Mouse (Mus musculus): ENCODE measurements around the gene H2-M2. TPM values are rescaled to one million over a fixed set of nuclear protein-coding genes. Genes with fewer than 3 reads are reported as not detected.
"Not testable (repeated sequence)": the region's sequence is repeated elsewhere in the genome, so short reads cannot be mapped to it uniquely, and the experiment has no call there.

H2-M2 gene
- not detected in 2 replicates for polyA plus RNA-seq (2014; fragmentation: Nextera tagmentation; extraction: Ambion mirVana)

DNA sequence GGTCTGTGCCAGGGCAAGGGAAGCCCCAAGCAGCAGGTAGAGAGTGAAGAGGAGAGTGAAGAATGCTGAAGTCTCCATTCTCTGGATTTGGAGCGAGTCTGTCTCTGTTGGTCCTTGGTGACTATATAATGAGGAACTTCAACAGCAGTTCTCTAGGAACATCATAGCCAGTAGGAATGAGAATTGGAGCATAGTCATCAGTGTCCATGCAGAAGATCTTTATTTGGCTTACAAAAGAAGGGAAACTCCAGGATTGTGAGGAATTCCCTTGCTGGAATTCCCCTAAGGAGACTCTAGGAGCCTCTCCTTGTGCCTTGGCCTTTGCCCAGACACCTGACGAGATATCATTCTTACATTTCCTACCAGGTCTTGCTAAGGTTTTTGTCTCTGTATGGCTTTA lies at the start of gene H2-M2:
H2-M2 (minus strand) TSS at position 101 of the 400 bp plus-strand sequence.
- Histone ChIP-seq H3K4me1 (ENCODE audit: control insufficient read depth, insufficient read depth, low read length) (no peaks in the 10 kb centered on the region), H3K36me3 (ENCODE audit: control insufficient read depth, insufficient read depth, low read length) (no peaks in the 10 kb centered on the region), H3K27me3 (ENCODE audit: control insufficient read depth, insufficient read depth, low read length) (no peaks in the 10 kb centered on the region), H3K4me2 (ENCODE audit: low read depth, severe bottlenecking) (no peak within 1 kb of the TSS), H3K9ac (ENCODE audit: low read length) (no peak within 1 kb of the TSS), H3K9me3 (ENCODE audit: control insufficient read depth, low read length) (no peaks in the 10 kb centered on the region), H3K4me3 (ENCODE audit: low read depth, low read length) (no peak within 1 kb of the TSS), H3K27ac (replicated peaks; ENCODE audit: low read depth, low read length) (no peak within 1 kb of the TSS)
- 80% methylated on average over 2 of the region's 2 CpGs for WGBS
- DNase-seq (ENCODE audit: low spot score) (no peak), ATAC-seq (ENCODE audit: insufficient number of reproducible peaks, low FRiP score, low TSS enrichment, low read depth) (no peak)

DNA sequence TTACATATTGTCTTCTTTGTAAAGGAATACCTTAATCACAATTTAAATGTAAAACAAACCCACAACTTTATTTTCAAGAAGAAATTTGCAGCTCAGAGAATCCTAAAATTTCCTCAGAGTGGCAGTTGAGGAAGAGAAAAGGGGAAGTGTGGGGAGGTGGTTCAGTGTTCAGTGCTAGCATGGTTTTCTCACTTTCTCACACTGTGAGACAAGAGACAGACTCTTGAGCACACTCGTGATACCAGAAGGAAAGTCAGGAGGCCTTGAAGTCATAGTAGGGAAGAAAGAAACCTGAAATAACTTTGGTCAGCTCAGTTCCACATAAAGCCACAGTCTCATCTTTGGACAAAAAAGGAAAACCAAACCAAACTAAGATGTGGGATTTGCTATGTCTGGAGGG lies 42.1 kb upstream of the H2-M2 start:
- H3K9me3 ChIP-seq (ENCODE audit: control insufficient read depth, low read length); ATAC-seq (ENCODE audit: insufficient number of reproducible peaks, low FRiP score, low TSS enrichment, low read depth); H3K27ac ChIP-seq (replicated peaks; ENCODE audit: low read depth, low read length); H3K36me3 ChIP-seq (ENCODE audit: control insufficient read depth, insufficient read depth, low read length); H3K4me3 ChIP-seq (ENCODE audit: low read depth, low read length); H3K4me1 ChIP-seq (ENCODE audit: control insufficient read depth, insufficient read depth, low read length); H3K27me3 ChIP-seq (ENCODE audit: control insufficient read depth, insufficient read depth, low read length); H3K9ac ChIP-seq (ENCODE audit: low read length); H3K4me2 ChIP-seq (ENCODE audit: low read depth, severe bottlenecking); DNase-seq (ENCODE audit: low spot score): not testable (repeated sequence)
- WGBS = 83% methylated on average over 1 of the region's 1 CpGs

DNA sequence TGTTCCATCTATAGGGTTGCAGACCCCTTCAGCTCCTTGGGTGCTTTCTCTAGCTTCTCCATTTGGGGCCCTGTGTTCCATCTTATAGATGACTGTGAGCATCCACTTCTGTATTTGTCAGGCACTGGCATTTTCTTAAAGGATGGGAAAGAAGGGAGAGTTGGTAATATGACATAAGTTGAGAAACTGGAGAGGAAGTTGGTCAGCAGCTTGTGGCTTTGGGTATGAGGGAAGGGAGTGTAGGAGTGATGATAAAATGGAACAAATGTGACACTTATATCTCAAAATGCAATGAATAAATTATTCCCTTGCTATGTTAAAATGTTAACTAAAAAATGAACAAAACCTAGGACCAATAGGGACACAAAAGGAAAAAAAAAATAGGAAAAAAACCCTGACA lies 41.3 kb upstream of the H2-M2 start:
- H3K27me3 ChIP-seq (ENCODE audit: control insufficient read depth, insufficient read depth, low read length); H3K27ac ChIP-seq (replicated peaks; ENCODE audit: low read depth, low read length); H3K4me1 ChIP-seq (ENCODE audit: control insufficient read depth, insufficient read depth, low read length); DNase-seq (ENCODE audit: low spot score); H3K9me3 ChIP-seq (ENCODE audit: control insufficient read depth, low read length); H3K36me3 ChIP-seq (ENCODE audit: control insufficient read depth, insufficient read depth, low read length); ATAC-seq (ENCODE audit: insufficient number of reproducible peaks, low FRiP score, low TSS enrichment, low read depth); H3K9ac ChIP-seq (ENCODE audit: low read length); H3K4me3 ChIP-seq (ENCODE audit: low read depth, low read length); H3K4me2 ChIP-seq (ENCODE audit: low read depth, severe bottlenecking): not testable (repeated sequence)

DNA sequence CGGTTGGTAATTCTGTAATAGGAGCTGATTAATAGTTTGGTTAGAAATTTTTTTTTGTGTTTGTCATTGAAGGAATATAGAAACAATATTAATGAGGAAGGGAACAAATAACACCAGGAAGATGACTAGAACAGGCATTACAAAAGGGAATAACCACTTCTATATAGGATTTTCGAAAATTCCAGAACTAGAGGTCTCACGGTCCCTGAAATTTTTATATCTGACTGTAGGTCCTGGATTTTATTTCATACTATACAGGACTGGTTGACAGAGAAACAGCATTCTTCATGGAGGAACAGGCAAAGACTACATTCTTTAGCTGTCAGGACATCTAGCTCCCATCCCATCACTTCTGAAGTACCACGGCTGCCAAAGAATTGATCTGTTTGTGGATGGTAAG lies 24.4 kb upstream of the H2-M2 start, which contains the start of gene Olfr111:
Olfr111 (plus strand) TSS at position 301 of the 400 bp plus-strand sequence.
- DNase-seq (ENCODE audit: low spot score) (no peak), ATAC-seq (ENCODE audit: insufficient number of reproducible peaks, low FRiP score, low TSS enrichment, low read depth) (no peak)
- no peaks in the 10 kb centered on the region for H3K4me1 ChIP-seq (ENCODE audit: control insufficient read depth, insufficient read depth, low read length)
- no peak within 1 kb of the TSS for H3K4me3 ChIP-seq (ENCODE audit: low read depth, low read length)
- H3K9ac ChIP-seq (ENCODE audit: low read length) = no peak within 1 kb of the TSS
- H3K4me2 ChIP-seq (ENCODE audit: low read depth, severe bottlenecking) = no peak within 1 kb of the TSS
- H3K9me3 ChIP-seq (ENCODE audit: control insufficient read depth, low read length) = no peaks in the 10 kb centered on the region
- WGBS = 87% methylated on average over 4 of the region's 4 CpGs
- H3K27me3 ChIP-seq (ENCODE audit: control insufficient read depth, insufficient read depth, low read length) = no peaks in the 10 kb centered on the region
- no peaks in the 10 kb centered on the region for H3K36me3 ChIP-seq (ENCODE audit: control insufficient read depth, insufficient read depth, low read length)
- H3K27ac ChIP-seq (replicated peaks; ENCODE audit: low read depth, low read length) = no peak within 1 kb of the TSS

DNA sequence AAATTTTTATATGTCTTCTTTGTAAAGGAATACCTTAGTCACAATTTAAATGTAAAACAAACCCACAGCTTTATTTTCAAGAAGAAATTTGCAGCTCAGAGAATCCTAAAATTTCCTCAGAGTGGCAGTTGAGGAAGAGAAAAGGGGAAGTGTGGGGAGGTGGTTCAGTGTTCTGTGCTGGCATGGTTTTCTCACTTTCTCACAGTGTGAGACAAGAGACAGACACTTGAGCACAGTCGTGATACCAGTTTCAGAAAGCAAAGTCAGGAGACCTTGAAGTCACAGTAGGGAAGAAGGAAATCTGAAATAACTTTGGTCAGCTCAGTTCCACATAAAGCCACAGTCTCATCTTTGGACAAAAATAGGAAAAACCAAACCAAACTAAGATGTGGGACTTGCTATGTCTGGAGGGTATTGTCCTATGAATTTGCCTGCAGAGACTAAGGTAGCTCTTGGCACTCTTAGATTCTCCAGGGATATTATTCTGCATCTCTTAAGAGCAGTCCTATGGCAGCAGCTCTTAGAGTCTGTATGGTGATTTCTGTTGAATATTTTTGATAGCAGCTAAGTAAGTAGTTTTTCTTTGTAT lies 8.7 kb upstream of the H2-M2 start, which contains the start of gene Olfr110:
Olfr110 (plus strand) TSS at position 539 of the 589 bp plus-strand sequence.
- H3K27me3 ChIP-seq (ENCODE audit: control insufficient read depth, insufficient read depth, low read length) = no peaks in the 10 kb centered on the region
- no peaks in the 10 kb centered on the region for H3K4me1 ChIP-seq (ENCODE audit: control insufficient read depth, insufficient read depth, low read length)
- H3K9me3 ChIP-seq (ENCODE audit: control insufficient read depth, low read length) = no peaks in the 10 kb centered on the region
- no peak within 1 kb of the TSS for H3K4me3 ChIP-seq (ENCODE audit: low read depth, low read length)
- no peak within 1 kb of the TSS for H3K9ac ChIP-seq (ENCODE audit: low read length)
- ATAC-seq (ENCODE audit: insufficient number of reproducible peaks, low FRiP score, low TSS enrichment, low read depth) (no peak), DNase-seq (ENCODE audit: low spot score) (no peak)
- no peak within 1 kb of the TSS for H3K4me2 ChIP-seq (ENCODE audit: low read depth, severe bottlenecking)
- H3K27ac ChIP-seq (replicated peaks; ENCODE audit: low read depth, low read length) = no peak within 1 kb of the TSS
- WGBS = 58% methylated on average over 1 of the region's 1 CpGs
- no peaks in the 10 kb centered on the region for H3K36me3 ChIP-seq (ENCODE audit: control insufficient read depth, insufficient read depth, low read length)

DNA sequence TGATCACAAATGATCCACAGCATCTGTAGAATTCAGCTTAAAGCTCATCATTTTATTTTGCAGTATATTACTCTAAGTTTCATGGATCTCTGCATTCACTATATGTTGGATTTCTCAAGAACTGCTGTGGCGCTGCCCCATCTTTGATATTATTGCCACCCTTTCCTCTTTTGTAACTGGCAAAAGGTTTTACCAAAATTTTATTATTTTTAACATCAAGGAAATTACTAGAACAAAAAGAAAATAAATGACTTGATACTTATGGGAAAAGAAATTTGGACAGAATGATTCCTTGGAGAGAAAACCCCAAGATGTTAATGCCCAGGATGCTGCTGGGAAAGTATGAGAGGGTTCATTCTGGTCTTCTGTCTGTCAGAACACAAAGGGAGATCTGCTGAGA lies 24.7 kb downstream of the H2-M2 start, which contains the start of gene Olfr109:
Olfr109 (plus strand) TSS at position 301 of the 400 bp plus-strand sequence.
- DNase-seq (ENCODE audit: low spot score) = no peak
- ATAC-seq (ENCODE audit: insufficient number of reproducible peaks, low FRiP score, low TSS enrichment, low read depth) = no peak
- H3K27me3 ChIP-seq (ENCODE audit: control insufficient read depth, insufficient read depth, low read length) = no peaks in the 10 kb centered on the region
- no peaks in the 10 kb centered on the region for H3K9me3 ChIP-seq (ENCODE audit: control insufficient read depth, low read length)
- H3K4me3 ChIP-seq (ENCODE audit: low read depth, low read length) = no peak within 1 kb of the TSS
- no peak within 1 kb of the TSS for H3K9ac ChIP-seq (ENCODE audit: low read length)
- 86% methylated on average over 1 of the region's 1 CpGs for WGBS
- no peak within 1 kb of the TSS for H3K27ac ChIP-seq (replicated peaks; ENCODE audit: low read depth, low read length)
- no peaks in the 10 kb centered on the region for H3K36me3 ChIP-seq (ENCODE audit: control insufficient read depth, insufficient read depth, low read length)
- H3K4me1 ChIP-seq (ENCODE audit: control insufficient read depth, insufficient read depth, low read length) = no peaks in the 10 kb centered on the region
- H3K4me2 ChIP-seq (ENCODE audit: low read depth, severe bottlenecking) = no peak within 1 kb of the TSS

DNA sequence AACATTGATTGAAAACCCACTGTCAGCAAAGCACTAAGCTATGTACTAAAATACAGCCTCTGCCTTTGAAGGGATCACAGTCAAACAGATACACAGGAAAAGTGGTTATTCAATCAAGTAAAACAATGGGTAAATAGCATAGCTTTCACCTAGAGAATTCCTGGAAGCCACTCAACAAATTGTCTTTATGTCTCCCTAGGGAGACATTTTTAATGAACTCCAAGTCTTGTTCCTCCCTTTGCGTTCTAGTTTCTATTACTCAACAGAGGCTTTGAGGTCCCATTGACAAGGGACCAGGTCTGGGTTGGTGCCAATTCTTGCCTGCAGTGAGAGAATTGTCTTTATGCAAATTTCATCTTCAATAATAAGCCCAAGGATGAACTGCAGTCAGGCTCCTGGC lies 38.2 kb downstream of the H2-M2 start, which contains the start of gene Olfr108:
Olfr108 (plus strand) TSS at position 301 of the 400 bp plus-strand sequence.
- no peak for DNase-seq (ENCODE audit: low spot score)
- Histone ChIP-seq H3K27me3 (ENCODE audit: control insufficient read depth, insufficient read depth, low read length) (no peaks in the 10 kb centered on the region), H3K4me2 (ENCODE audit: low read depth, severe bottlenecking) (no peak within 1 kb of the TSS), H3K36me3 (ENCODE audit: control insufficient read depth, insufficient read depth, low read length) (no peaks in the 10 kb centered on the region), H3K9ac (ENCODE audit: low read length) (no peak within 1 kb of the TSS), H3K9me3 (ENCODE audit: control insufficient read depth, low read length) (no peaks in the 10 kb centered on the region; the same call in 1 of the 2 replicates), H3K4me1 (ENCODE audit: control insufficient read depth, insufficient read depth, low read length) (no peaks in the 10 kb centered on the region), H3K27ac (replicated peaks; ENCODE audit: low read depth, low read length) (no peak within 1 kb of the TSS), H3K4me3 (ENCODE audit: low read depth, low read length) (no peak within 1 kb of the TSS)
- no peak for ATAC-seq (ENCODE audit: insufficient number of reproducible peaks, low FRiP score, low TSS enrichment, low read depth)
- WGBS = 89% methylated on average over 1 of the region's 1 CpGs

Data from limb, embryonic 11.5 days (tissue).